Mouse (Mus musculus): ENCODE results near the gene Mat2a.
A peak's percentile ranks its signal among the peaks of the same experiment; 100 is the strongest.
"Not testable (repeated sequence)": the region's sequence is repeated elsewhere in the genome, so short reads cannot be mapped to it uniquely, and the experiment has no call there.

Mat2a gene

GRCm38 (mm10) chr6:72439355-72440185 lies at the start of gene Mat2a:
Mat2a (minus strand) TSS chr6:72439558.
- DNase-seq = peak; percentile 98 to 99

- peak in 1 of 2 experiments; percentile 6 for DNase-seq
These were observed 49.5 kb upstream of the Mat2a start for GRCm38 (mm10) chr6:72488850-72489249.

- no peak for DNase-seq
These were observed 47.9 kb upstream of the Mat2a start for GRCm38 (mm10) chr6:72487282-72487681.

GRCm38 (mm10) chr6:72486307-72486706 lies 46.9 kb upstream of the Mat2a start:
- DNase-seq = no peak

- no peak for DNase-seq
These were observed 45.5 kb upstream of the Mat2a start for GRCm38 (mm10) chr6:72484887-72485286.

GRCm38 (mm10) chr6:72482156-72482555 lies 42.8 kb upstream of the Mat2a start:
- DNase-seq = no peak

- DNase-seq = no peak
These were observed 41.0 kb upstream of the Mat2a start for GRCm38 (mm10) chr6:72480422-72480702.

- no peak for DNase-seq
These were observed 40.5 kb upstream of the Mat2a start for GRCm38 (mm10) chr6:72479645-72480421.

GRCm38 (mm10) chr6:72478691-72479090 lies 39.3 kb upstream of the Mat2a start:
- DNase-seq = not testable (repeated sequence)

GRCm38 (mm10) chr6:72477621-72478020 lies 38.3 kb upstream of the Mat2a start:
- DNase-seq = no peak

- no peak for DNase-seq
These were observed 37.5 kb upstream of the Mat2a start for GRCm38 (mm10) chr6:72476836-72477235.

GRCm38 (mm10) chr6:72475221-72475985 lies 36.0 kb upstream of the Mat2a start:
- no peak for DNase-seq

GRCm38 (mm10) chr6:72473264-72474041 lies 34.1 kb upstream of the Mat2a start:
- no peak for DNase-seq

GRCm38 (mm10) chr6:72466171-72466570 lies 26.8 kb upstream of the Mat2a start:
- DNase-seq = no peak

GRCm38 (mm10) chr6:72465361-72466157 lies 26.2 kb upstream of the Mat2a start:
- DNase-seq = no peak

GRCm38 (mm10) chr6:72462550-72463257 lies 23.3 kb upstream of the Mat2a start:
- DNase-seq = not testable (repeated sequence)

GRCm38 (mm10) chr6:72460036-72460801 lies 20.9 kb upstream of the Mat2a start:
- no peak for DNase-seq

- no peak for DNase-seq
These were observed 19.6 kb upstream of the Mat2a start for GRCm38 (mm10) chr6:72458921-72459320.

GRCm38 (mm10) chr6:72458418-72458817 lies 19.1 kb upstream of the Mat2a start:
- no peak for DNase-seq

GRCm38 (mm10) chr6:72456567-72456966 lies 17.2 kb upstream of the Mat2a start:
- DNase-seq = no peak

Data from cerebellum, postnatal 14 days (tissue).